Mouse (Mus musculus): ENCODE results near the gene Vwa5b1. TPM values are rescaled to one million over a fixed set of nuclear protein-coding genes. Genes with fewer than 3 reads are reported as not detected.

Gene Vwa5b1
- total RNA-seq, 2 experiments from 2014 or later: not detected

DNA sequence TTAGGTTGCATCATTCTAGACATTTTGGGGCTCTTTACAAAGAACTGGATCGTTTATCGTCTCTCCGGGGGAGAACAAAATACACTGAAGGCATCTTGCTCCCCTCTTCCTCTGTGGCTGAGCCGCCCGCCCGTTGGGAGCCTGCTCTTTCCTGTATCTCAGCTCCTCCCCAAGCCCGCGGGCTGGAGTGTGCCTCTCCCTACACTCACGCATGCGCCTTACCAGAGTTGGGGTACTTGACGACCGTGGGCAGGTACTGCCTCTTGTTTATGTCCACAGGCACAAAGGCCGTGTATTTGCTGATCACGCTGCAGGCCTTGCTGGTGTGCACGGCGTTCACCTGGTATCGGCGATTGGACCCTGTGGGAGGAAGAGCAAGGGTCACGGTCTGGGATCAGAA is 57.3 kb downstream of the Vwa5b1 start:
- DNase-seq: no peak
- intact Hi-C loops (cut with DNase I): no loop called here

DNA sequence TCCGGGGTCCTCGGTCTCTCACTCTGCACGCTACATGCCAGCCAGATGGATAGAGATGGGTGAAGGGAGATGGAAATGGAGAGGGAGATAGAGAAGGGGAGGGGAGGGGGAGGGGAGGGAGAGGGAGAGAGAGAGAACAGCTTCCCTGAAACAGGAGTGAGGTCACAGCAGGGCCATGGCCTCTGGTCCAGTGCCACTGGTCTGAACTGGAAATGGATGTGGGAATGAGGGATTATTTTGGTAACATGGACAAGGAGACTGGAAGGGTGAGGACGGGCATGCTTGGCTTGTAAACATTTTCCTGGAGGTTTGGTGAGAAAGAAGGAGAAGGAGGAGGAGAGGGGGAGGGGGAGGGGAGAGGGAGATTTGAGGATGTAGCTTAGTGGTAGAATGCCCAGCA is 59.0 kb downstream of the Vwa5b1 start:
- DNase-seq: no peak

DNA sequence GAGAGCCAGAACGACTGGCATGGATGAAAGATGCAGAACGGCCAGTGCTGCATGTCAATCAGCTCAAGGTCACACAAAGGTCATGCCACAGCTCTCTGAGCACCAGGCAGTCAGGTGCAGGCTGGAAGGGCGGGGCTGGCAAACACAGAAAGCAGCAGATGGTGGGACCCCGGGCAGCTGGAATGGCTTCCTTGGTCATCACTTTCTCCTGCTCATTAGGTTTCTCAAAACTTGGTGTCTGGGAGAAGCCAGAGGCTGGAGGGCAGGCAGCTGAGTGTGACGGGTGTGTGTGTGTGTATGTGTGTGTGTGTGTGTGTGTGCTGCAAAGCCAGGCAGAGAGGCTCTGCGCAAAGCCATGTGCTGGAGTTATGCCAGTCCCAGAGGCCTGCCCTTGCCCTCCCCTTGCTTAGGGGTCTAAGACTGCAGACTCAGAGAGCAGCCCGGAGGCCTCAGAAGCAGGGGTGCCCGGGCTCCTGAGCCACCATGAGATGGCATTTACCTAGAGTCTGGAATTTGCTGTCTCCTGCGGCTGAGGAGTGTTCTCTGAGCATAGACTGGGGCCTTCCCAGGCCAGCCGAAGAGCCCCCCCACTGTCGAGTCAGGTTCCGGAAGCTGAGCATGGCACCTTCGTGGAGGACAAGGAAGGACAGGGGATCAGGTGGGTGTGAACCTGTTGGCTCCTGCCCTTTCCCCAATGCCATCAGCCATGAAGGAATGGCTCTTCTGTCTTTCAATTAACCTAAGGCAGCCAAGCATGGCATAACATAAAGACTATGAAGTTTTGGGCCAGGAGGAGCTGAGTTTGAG is 60.7 kb downstream of the Vwa5b1 start:
- intact Hi-C loops (cut with DNase I): no loop called here

More for the DNA sequence above, 59.0 kb downstream of the Vwa5b1 start:
- intact Hi-C loops (cut with DNase I): no loop called here

DNA sequence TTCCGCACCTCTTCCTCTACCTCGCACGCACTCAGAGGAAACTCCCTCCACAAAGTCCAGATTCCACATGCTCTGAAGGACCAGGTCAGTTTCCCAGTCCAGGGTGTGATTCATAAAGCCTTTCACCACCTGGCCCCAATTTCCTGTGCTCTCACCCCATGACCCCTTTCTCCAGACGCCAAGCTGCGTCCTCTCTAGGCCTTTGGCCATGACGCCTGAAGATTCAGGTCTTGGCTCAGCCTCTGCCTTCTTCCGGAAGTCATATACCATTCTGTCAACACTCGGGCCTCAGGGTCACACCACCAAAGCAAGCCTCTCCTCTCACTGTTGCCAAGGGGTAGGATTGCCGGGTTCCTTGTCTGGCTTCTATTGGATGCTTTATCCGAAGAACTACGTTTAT is 65.8 kb downstream of the Vwa5b1 start:
- peak in 1 of 2 experiments; percentile 34 for DNase-seq
- intact Hi-C loops (cut with DNase I): no loop called here

More for the DNA sequence above, 60.7 kb downstream of the Vwa5b1 start:
- no peak for DNase-seq

DNA sequence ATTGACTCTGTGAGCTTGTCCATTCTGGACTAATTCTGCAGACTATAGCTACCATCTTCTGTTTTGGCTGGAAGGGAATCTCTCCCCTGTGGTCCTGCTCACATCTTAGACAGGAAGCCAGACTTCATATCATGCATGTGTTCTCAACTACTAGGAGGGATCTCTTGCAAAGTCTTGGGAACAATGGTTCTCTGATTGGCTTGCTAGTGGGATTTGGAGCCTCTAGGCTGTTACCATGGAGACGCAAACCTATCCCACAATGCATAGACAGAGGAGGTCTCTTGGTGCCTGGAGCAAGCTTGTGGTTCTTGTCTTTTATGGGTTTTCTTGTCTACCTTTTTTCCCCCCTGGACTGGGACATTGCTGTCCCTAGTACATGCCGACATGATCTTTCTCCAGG is 67.4 kb downstream of the Vwa5b1 start:
- intact Hi-C loops (cut with DNase I): no loop called here
- no peak for DNase-seq

DNA sequence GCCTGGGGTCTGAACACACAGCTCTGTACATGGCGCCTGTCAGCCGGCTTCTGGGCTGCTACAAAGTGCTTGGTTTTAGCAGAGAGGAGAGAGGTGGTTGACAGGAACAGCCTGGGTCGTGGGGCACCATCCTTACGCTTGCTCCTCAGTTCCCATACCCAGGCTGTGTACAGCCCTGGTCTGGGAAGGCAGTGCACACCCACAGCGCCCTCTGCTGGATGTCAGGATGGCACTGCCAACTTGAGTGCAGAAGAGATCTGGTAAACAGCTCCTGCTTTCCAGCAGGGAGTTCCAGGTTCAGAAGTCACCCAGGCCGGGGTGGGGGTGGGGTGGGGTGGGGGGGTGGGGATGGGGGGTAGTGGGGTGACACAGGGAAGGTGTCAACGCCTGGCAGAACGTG is 73.7 kb downstream of the Vwa5b1 start:
- intact Hi-C loops (cut with DNase I): loop anchor here (1.0 to 5.0 kb wide), 3 partner anchors 57 to 140 kb away; no protein-coding TSS in a partner anchor
- peak; percentile 83 to 89 for DNase-seq

DNA sequence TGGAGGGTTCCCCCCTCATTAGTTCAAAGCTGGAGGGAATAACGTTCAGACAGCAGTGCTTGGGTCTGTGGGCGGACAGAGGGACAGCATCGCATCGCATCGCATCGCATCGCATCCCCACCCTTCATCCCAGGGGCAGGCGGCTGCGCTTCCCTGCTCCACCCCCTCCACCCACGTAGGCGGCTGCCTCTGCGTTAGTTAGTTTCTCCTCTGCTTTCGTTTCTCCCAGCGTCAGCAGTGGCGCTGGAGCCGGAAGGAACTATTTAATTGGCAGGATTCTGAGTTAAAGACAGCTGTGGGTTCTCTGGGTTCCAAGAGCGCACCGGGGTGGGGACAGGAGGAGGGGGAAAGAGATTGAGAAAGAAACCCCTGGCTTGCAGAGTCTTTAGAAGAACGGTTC is 80.2 kb downstream of the Vwa5b1 start:
- intact Hi-C loops (cut with DNase I): no loop called here
- DNase-seq: peak; percentile 63 to 65

DNA sequence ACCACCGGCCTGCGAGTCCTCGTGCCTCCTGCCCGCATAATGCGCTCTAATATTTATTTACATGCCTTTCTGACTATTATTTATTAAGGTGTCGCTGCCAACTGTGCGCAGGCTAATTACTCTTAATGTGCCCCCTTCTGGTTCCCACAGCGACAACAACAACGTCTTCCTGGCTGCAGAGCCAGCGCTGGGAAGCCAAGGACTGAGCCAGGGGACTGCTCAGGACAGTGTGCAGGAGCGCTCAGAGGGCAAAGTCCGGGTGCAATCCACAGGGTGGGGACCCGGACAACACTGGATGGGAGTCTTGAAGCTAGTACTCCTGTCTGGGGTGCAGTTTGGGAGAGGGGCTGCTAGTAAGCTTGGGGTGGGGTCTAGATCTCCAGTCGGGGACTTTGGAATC is 80.8 kb downstream of the Vwa5b1 start:
- no peak for DNase-seq
- intact Hi-C loops (cut with DNase I): no loop called here

DNA sequence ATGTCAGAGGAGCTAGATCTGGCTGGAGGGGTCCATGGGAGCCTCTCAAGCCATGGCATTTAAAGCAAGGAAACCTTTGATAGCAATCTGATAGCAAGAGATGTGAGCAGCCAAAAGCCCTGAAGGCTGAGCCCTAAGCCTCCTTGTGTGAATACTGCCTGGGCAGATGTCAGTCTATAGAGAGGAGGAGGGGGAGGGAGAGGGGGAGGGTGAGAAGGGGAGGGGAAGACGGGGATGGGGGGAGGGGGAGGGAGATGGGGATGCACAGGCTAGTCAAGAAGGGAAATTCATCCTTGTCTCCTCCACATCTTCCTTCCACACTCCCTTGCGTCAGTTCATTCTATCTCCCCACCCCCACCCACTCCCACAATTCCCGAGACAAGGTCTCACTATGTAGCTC is 81.4 kb downstream of the Vwa5b1 start:
- DNase-seq: no peak
- intact Hi-C loops (cut with DNase I): no loop called here

DNA sequence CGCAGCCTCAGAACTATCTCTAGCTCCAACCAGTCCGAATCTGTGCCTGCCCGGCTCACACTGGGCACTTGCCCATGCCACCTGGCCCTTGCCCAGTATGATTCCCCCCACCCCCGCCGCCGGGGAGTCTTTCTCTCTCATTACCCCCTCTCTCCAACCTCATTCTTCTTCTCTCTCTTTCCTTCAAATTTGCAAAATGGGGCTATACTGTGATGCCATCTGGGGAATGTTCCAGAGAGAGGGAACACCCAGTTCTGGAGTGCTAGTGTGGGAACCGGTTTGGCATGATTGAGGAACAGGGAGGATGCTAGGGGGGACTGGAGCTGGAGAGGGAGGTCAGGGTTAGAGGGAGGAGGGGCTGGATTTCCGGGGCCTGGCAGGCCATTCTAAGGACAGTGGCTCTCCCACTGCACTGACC is 82.2 kb downstream of the Vwa5b1 start:
- DNase-seq: no peak
- intact Hi-C loops (cut with DNase I): no loop called here

DNA sequence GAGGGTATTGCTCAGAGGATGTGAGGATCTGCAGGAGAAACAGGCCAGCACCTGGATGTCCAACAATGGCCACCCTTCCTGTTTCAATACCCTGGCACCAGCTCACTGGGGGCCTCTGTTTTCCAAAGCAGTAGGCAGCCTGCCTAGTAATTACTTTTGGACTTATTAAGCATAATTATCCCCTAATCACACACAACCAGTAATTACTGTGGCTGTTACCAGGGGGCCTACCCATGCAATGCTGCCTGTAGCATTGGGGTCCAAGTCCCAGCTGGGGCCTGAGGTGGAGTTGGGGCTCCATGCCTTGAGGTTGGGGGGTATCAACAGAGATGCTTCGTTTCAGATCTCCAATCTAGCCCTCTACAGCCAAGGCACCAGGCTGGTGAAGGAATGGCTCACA is 82.6 kb downstream of the Vwa5b1 start:
- DNase-seq: no peak
- intact Hi-C loops (cut with DNase I): no loop called here

DNA sequence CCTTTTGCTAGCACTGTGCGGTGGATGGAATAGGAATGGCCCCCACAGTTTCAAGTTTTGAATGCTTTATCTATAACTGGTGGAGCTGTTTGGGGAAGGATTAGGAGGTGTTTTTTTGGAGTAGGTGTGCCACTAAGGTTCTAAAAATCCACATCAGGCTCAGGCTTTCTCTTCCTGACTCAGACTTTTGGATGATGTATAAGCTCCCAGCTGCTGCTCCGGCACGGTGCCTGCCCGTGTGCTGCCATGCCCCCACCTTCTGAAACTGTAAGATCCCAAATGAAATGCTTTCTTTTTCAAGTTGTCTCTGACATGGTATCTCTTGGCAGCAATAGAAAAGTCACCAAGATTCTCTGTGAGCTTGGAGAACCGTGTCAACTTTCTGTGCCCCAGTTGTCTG is 84.1 kb downstream of the Vwa5b1 start:
- no peak for DNase-seq
- intact Hi-C loops (cut with DNase I): no loop called here

DNA sequence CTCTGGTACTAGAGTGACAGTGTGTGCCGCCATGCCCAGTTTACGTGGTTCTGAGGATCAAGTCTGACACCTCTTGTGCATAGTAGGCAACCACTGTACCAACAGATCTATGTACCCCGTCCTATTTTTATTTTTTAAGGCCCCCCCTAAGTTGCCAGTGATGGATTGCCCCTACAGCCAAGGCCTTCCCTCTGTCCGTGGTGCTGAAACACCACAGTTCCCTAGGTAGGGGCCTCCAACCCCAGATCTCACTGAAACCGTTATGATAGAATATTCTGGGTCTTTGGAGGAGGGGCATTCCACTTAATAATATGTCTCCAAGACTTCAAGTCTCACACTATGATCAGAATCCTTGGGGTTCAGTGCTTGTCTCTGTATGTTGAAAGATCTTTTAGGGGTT is 85.1 kb downstream of the Vwa5b1 start:
- intact Hi-C loops (cut with DNase I): no loop called here
- no peak for DNase-seq

DNA sequence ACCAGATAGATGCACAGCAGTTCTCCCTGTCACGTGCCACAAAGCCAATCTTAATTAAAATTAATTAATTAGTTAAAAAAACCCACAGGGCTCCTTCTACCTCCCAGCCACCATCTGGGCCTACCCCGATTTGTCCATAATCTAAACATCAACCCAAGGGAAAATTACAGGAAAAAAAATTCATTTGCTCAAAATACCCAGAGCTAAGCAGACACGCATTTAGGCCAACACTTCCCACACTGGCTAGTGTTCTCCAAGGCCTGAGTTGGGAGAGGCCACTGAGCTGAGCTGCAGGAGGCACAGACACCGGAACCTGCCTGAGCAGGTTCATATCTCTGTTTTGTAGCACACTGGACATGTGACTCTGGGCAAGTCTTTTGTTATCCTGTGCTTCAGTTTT is 86.7 kb downstream of the Vwa5b1 start:
- DNase-seq: no peak
- intact Hi-C loops (cut with DNase I): no loop called here

DNA sequence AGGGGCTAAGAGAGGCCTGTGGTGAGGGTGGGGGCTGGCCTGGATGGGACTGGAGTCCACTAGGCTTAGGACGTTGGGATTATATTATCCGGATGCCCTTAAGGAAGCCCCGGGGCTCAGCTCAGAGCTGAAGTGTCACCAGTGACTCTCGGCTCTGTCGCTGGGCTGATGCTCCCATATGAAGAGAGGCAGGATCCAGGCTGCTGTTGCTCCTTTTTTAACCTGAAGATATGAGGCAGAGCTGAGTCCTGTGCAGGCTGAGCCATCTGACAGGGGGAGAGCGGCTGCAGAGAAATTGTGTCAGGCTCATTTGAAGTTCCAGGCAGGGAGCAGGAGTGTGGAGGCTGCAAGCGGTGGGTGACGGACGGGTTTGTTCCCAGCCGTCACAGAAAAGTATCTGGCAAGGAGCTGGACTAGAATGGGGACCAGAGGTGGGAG is 87.5 kb downstream of the Vwa5b1 start:
- intact Hi-C loops (cut with DNase I): no loop called here

DNA sequence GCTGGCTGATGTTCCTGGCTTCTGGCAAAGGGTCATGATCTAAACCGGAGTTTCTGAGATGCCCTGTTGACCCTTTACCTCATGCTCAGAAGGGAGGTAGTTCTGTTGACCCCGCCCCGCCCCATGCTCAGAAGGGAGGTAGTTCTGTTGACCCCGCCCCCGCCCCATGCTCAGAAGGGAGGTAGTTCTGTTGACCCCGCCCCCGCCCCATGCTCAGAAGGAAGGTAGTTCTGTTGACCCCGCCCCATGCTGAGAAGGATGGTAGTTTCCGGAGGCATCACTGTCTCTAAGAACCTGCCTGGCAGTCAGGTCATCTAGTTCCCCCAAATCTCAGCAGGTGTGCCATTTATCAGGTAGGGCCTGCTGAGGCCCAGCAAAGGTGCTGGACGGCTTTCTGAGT is 88.1 kb downstream of the Vwa5b1 start:
- no peak for DNase-seq
- intact Hi-C loops (cut with DNase I): no loop called here

More for the DNA sequence above, 87.5 kb downstream of the Vwa5b1 start:
- DNase-seq: no peak

DNA sequence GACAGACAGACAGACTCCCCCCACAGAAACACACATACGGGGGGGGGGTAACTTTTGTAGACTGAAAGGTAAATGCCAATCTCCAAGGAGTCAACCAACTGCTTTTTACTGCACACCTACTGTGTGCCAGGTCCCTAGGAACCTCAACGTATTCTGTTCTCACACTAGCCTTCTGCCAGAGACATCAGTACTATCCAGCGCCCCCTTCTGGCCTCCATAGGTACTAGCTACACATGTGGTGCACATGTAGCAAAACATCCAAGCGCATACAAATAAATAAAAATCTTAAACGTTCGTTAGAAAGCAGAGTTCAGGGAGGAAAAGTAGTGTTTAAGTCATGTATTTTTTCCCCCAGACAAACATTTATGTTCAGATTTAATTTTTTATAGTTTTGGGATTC is 88.6 kb downstream of the Vwa5b1 start:
- intact Hi-C loops (cut with DNase I): no loop called here

DNA sequence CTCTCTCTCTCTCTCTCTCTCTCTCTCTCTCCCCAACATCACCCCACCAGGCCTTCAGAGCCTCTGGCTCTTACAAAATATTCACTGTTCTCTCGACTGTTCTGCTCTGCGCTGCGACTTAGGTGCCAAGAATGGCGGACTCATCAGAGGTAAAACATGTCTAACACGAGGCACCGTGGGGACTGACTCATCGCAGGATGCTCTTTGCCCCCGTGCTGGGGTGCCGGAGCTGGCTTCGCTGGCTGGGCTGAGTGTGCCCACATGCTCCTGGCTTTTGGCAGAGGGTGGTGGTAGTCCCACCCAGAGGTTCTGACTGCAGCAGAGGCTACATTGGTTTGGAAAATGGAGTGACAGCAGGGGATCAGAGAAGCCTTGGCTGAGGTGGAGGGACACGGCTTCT is 89.4 kb downstream of the Vwa5b1 start:
- intact Hi-C loops (cut with DNase I): no loop called here
- no peak for DNase-seq

More for the DNA sequence above, 88.6 kb downstream of the Vwa5b1 start:
- DNase-seq: peak in 1 of 2 experiments; percentile 31

DNA sequence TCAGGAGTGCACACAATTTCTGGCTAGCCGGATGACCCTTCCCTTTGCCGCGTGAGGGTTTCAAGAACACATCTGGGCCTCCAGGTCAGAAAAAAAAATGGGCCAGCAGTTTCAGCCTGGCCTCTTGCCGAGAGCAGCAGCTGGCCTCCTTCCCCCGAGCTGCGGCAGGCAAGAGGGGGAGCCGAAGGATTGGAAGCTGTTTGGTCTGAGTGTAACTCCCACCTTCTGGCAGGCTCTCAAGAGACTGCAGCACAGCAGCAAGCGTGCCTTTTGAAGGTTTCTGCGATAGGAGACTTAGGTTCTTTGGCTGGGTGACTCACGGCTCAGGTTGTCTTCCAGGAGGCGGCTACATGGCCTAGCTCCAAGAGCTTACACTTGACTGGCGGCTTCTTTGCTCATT is 92.5 kb downstream of the Vwa5b1 start:
- peak; percentile 70 to 76 for DNase-seq
- intact Hi-C loops (cut with DNase I): no loop called here

DNA sequence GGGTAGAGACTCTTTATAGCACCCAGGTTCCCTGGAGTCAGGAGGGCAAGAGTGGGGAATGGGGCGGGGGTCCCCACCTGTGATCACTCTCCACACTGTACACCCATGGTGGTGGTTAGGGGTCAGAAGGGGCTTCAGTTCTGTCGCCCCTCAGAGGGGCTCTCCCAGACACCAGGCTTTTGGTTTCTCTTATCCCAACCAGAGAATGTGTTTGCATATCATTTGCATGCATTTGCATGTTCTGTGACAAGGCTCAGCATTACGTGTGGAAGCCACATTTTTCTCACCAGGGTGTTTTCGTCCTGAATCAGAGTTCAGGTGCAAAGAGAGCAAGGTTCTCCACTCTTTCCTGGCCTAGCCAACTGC is 97.6 kb downstream of the Vwa5b1 start:
- intact Hi-C loops (cut with DNase I): no loop called here
- DNase-seq: no peak

DNA sequence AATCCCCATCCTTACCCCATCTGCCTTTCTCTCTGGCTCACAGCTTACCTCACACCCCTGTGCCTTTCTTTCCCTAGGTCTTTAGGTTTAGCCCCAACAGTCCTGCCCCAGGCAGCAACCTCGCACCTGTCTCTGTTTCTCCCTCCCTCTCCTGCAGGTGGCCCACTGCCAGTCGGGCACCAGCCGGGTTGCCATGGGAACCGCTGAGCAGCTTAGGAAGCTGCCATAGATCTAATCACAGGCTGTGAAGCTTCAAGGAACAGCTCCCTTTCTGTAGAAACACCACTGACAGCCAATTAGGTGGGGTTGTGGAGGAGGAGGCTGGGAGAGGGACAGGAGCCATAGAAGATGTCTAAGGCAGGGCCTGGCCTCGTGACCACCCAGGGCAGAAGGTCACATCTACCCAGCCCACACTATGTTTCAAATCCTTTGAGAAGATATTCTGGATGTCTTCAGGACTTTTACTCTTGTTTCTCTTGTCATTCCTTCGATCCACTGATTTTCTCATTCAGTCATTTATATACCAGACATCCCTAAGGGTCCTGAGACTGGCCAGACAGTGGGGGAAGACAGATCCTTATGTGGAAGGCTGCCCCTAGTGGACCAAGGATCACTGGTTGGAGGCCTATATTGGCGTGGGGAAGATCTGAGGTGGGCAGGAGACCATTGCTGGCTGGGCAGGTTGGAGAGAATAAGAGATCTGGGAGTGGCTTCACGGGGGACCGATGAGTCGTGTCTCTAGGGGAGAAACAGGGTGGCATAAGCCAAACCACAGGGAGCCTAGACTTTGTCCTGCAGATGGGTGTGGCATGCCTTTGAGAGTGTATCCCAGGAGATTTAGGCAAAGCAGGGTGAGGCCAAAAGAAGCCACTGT is 98.2 kb downstream of the Vwa5b1 start:
- no peak for DNase-seq
- intact Hi-C loops (cut with DNase I): no loop called here

DNA sequence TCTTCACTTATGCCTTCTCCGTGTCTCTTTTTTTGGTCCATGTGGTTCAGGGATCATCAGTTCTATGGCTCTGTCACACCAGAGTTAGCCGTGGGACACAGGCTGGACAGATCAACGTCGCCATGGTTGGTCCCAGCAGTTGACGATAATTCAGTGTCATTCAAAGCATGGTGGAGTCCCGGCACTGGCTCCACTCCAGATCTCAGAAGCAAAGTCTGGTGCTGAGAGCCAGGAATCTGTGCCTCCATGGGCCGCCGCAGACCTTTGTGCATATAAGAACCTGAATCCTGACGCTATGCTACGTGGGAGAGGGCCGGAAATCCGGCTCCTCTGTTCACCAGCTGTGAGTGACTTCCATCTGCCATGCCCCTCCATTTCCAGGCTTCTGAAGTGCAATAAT is 100.1 kb downstream of the Vwa5b1 start:
- no peak for DNase-seq
- intact Hi-C loops (cut with DNase I): no loop called here

Measured in heart, postnatal 14 days (tissue).